Mouse (Mus musculus) kidney, postnatal 14 days (tissue): Measurements from ENCODE around the gene Patj.
"Not testable (repeated sequence)": the region's sequence is repeated elsewhere in the genome, so short reads cannot be mapped to it uniquely, and the experiment has no call there.

ENCODE experiments used
- DNase-seq: peaks from one replicate; pipeline ENCODE4 v3.0.0; 2022; ENCODE audit warnings: mixed read lengths

Patj gene

DNA sequence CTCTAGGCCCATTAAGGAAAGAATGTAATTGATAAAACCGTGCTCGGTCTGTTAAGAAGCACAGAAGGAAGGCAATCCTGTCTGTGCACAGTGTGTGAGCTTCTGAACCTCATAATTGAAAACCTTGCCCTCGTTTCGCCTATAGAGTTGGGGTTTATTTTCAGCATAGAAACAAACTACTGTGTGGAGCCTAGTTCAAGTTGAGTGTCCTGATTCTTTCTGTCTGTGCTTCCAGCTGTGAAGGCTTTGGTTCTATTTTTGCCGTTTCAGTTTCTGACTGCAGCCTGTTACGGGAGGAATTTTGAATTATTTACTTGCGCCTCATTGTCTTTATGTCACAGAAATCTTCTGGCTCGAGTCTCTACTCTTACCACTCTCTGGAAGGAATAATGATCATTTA lies 185.9 kb downstream of the Patj start:
- DNase-seq, result no peak

DNA sequence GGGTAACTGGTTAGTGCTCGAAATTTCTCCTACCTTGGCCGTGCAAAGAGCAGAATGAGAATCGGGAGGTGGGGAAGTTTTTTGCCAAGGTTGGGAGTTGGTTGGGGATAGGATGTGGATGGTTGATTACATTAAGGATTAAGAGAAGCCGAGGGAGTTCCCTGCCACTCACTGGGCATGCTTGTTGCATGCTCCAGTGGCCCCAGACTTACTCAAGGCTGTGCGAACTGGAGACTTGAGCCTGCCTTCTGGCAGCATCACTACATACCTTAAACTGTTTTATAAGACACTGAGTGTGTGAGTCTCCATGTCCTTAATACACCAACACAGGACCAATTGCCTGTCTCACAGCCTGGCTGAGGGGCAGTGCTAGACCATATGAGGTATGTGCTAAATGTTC lies 188.4 kb downstream of the Patj start:
- DNase-seq, result no peak

DNA sequence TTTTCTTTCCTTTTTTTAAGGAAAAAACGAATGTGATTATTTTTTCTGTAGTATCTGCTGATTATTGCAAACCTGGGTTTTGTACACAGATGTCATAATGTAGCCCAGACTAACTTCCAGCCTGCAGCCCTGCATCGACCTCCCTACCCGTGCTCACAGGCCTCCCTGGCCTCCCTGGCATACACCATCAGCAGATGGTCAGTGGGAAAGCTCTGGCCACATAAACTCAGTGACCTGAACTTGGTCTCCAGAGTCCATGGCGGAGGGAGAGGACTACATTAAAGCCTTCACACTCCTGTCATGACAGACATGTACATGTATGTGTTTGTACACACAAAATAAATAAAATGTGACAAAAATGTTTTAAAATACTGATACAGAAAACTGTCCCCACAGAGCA lies 190.7 kb downstream of the Patj start:
- no peak for DNase-seq

DNA sequence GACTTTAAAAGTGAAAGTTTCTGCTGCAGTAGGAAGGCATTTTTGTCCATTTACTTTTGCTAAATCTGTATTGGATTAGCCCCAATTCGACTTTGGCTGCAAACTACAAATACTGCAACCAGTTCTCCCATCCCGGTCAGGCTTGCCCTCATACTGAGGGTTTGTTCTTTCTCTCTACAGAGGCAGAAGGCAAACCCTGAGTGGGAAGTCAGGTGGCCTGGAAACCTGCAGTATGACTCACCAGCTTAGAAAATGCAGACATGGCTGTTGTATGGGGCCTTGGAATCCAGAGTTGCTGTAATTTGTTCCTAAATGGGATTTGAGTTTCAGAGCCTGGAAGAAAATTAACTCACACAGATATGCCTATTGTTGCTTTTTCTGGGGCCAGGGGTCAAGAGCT lies 192.1 kb downstream of the Patj start:
- DNase-seq, result no peak

DNA sequence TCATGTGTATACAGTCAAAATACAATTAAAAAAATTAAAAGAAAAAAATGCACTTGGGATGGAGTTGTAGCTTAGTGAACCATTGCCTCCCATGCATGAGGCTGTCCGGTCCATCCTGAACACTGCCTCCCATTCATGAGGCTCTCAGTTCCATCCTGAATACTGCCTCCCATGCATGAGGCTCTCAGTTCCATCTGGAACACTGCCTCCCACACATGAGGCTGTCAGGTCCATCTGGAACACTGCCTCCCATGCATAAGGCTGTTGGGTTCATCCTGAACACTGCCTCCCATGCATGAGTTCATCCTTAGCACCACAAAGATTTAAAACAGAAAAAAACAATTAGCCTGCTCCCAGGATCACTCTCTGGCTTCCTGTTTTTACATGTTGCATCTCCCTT lies 198.4 kb downstream of the Patj start:
- DNase-seq, result no peak

DNA sequence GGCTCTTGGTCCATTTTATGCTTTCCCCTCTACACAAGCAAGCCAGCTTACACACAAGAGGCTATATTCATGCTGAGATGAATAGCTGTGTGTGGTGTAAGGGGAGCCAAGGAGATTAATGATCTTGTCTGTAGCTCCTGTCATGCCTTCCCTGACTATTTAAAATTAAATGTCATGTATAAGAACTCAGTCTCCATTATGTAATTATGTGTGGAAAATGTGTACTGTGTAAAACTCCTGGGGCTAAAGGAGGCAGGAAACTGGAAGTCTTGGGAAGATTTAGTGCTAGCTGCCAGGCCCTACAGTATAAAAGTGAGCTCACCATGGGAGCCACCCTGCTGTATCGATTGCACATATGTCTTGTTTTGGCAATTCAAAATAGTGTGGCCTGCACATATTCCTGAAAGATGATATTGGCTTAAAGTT lies 203.0 kb downstream of the Patj start:
- DNase-seq, result no peak

DNA sequence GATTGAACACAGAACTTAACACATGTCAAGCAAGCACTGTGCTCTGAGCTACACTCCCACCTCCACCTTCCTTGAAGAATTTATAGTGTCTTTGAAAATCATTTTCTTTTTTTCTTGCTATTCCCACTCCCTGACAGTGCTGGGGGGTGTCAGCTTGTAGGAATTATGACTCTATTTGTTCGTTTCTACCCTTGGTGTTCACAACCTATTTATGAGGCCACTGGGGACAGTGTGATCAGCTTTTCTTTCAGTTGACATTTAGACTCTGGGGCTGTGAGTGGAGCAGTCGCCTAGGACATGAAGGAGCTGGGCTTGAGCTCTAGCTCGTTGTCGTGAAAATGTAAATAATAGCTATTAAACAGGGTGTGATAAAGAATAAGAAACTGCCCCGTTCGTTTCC lies 203.8 kb downstream of the Patj start:
- DNase-seq, result no peak

DNA sequence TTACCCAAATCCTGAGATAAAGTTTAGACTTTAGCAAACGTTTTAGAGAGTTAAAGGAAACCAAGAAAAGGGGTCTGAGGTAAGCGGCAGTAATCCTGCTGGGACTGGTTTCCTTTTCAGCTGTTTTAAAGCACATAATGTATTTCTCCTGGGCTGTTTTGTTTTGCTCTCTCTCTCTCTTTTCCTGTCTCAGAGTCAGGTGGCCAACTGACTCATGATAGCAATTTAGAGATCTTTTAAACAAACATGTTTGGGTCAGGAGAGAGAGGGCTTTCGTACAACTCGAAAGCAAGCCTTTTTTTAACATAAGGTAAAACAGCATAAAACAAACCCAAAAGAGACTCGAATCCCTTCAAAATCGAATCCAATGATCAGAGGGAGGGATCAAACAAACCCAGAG lies 207.5 kb downstream of the Patj start:
- no peak for DNase-seq

DNA sequence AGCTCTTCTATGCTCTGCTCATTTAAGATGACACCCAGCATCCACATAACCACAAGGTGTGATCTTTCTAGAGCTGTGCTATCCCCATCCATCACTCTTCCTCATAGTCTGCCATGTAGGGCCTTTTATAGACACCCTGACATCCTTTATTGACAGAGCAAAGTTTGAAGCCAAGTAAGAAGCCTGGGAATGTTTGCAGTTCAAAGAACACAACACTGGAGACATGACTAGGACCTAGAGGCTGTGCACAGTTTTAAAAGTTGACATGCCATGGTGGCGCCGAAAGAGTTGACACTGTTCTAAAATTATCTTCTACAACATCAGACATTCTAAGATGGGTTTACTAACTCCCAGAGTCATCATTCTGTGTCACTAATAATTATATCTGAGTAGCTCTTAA lies 214.9 kb downstream of the Patj start:
- DNase-seq, result no peak

DNA sequence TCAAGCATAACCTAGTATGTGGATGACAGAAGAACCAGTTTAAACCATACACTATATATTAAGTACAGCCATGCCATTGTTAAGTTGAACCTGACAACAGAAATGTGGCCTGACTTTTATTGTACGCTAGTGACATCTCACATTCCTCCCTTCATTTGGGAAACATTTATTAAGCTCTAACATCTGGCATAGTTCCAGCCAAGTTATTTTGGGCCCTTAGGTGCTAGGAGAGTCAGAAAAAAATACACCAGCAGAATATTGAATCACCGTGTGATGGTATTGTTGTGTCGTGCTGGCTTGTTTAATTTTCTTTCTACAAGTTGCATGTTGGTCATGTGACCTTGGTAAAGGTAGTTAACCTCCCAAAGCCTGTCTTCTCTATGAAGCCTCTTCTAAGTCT lies 218.8 kb downstream of the Patj start:
- DNase-seq, result no peak

DNA sequence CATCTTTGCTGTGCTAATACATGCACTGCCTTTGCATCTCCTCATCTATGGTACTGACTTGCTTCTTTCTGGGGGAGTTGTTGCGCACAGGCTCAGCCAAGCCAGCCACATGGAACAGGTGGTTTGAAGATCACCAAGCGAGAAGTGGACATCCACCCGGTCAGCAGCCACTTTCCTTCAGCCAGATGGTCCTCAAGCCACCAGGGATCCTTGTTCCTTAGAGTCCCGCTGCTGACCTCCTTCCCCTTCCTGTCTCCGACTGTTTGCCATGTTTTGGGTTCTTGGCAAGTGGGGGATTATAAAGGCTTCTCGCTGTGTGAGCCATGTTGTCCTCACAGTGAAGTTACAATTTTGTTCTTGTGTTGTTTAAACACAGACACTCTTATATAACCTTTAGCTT lies 223.6 kb downstream of the Patj start:
- DNase-seq, result no peak

DNA sequence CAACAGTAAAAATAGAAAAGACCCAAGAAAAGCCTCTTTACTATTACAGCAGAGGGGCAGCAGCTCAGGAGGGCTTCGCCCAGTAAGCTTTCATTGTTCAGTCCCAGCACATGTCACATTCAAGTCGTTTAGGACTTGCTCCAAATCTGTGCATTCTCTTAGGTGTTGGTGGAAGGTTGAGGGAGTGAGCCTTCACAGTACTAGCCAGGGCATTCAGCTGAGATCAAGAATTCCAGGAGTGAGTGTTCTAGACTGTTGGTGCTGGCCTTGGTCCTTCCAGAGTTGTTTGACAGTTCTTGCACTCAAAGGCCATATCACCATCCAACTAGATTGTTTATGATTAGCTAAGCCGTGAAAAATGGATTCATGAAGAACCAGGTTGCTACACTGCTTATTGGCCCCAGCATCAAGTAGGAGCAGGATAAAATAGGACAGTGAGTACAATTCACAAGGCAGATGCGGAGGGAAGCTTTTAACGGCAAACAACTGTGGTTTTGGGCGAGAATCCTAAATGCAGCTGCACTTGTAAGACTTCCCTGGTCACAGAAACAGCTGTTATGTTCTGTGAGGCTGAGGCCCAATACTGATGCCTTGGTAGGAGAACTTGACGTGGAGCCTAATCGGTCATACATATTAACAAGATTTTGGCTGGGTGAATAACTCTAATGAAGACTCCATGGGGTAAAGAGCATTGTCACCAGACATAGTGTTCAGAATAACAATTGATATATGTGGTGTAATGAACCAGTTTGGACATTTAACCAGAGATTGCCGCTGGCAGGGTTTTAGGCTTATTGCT lies 225.6 kb downstream of the Patj start:
- no peak for DNase-seq

DNA sequence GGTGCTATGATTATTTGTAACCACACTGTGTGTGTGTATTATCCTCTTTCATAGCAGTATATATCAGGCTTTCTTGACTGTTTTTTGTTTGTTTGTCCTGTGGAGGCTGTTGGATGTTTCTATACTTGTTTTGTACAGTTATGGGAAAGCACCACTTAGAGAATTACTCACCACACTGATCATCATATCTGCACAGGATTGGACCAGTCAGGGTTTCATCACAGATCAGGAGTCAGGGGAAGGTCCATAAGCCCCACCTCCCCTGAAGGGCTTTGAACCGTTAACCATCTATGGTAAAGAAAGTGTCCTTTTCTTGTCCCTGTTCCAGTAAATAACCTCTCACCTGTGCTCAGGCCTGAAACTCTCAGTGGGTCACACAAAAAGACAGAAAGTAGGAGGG lies 226.6 kb downstream of the Patj start:
- no peak for DNase-seq

DNA sequence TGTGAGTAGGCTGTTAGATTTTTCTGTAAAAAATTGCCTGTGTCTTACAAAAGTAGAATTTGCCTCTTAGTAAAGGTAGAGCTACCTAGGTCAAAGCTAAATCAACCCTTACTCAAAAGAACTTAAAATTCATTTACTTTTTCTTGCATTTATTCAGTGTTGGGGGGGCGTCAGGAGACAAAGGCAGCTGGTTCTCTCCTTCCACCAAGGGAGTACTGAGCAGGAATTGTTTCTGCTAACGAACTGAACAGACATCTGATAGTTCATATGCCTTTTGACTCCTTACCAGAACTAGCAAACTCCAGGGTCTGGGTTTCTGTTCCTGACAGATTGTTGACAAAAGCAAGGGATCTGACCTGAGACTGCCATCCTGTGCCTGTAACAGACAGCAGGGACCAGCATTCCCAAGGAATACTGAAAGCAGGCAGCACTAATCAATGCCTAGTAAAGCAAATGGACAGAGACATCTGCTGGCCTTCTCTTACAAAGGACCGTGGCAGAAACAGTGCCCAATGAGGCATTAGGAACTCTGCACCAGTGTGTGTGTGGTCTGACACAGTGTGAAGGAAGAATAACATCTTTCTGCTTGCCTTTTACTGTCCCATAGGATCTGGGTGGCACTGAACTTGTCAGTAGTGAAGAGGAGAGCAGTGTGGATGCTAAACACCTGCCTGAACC lies 227.6 kb downstream of the Patj start:
- DNase-seq, result no peak

DNA sequence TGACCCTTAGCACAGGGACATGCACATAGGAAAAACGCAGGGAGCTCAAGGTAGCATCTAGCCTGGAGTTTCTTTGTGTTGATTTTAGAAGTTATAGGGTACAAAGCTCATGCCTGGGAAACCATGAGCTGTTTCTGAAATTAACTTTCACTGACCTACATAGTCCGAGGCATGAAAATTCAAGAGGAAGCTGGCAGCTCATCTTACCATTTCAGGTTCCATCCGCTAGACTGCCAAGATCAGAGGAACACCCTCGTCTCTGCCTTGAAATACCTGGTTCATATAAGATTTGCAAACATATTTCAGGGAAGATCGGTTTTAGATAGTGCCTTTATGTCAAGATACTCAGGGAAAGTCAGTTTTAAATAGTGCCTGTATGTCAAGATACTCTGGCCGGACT lies 232.7 kb downstream of the Patj start:
- DNase-seq, result no peak

DNA sequence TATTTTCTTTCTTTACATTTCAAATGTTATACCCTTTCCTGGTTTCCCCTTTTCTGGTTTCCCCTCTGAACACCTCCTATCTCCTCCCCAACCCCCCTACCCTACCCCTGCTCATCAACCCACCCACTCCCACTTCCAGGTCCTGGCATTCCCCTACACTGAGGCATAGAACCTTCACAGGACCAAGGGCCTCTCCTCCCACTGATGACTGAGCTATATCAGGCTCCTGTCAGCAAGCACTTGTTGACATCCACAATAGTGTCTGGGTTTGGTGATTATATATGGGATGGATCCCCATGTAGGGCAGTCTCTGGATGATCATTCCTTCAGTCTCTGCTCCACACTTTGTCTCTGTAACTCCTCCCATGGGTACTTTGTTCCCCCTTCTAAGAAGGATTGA lies 233.6 kb downstream of the Patj start:
- not testable (repeated sequence) for DNase-seq

DNA sequence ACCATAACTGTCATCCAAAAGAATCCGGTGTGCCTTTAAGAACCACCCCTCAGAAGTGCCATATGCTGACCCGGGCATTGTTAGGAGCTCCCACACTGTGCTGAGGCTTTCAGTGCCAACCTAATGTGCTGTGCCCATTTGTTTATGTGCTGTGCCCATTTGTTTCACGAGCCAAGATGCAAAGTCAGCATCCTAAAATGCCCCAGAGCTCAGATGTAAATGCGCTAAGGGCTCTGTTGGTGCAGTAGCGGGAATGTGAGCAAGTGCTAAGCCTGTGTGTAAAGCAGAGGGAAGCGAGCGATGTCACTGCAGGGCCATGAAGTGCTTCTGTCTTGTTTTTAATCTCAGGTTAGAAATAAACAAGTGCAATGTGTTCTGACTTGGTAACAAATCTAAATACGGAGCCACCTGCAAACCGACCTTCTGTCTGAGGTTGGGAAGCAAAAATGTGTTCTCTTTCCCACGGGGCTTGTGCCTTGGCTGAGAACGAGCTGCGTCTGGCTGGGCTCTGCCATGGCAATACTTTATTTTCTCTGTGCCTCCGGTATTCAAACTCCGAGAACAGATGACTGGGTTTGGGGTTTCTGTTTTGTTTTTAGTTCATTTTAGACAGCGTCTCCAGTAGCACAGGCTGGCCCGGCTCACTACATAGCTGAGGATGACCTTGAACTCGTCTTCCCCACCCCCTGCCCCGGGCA lies 239.7 kb downstream of the Patj start:
- no peak for DNase-seq

DNA sequence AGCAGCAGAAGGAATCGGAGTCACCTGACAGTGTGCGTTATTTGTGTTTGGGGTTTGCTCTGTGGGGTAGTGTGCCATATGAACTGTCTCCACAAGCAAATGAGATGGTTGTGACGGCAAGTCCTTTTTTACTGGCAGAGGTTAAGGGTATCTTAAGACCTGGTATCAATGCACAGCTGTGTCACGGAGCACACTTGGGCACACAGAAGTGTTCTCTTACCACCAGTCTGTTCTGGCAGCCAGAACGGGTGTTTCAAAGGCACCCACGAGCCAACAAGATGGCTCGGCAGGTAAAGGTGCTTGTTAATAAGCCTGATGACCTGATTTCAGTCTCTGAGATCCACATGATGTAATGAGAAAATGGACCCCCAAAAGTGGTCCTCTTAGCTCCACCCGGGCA lies 243.1 kb downstream of the Patj start:
- no peak for DNase-seq

DNA sequence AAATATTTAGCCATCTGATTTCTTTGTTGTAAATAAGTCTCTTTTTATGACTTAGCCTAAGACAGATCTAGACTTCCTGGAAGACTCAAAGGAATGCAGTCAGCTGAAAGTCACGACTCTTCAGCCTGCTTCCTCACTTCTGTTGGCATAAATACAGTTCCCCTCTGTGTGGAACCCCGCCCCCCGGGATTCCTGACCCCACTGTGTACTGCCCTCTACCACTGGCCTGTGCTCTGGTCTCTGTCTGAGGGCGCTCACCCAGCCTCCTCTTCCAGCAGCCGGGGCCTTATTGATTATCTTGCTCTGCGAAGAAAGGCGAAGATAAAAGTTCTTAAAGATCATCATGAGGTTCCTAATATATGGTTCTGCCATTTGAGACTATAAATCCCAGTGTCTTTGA lies 258.1 kb downstream of the Patj start:
- DNase-seq, result peak; percentile 18

DNA sequence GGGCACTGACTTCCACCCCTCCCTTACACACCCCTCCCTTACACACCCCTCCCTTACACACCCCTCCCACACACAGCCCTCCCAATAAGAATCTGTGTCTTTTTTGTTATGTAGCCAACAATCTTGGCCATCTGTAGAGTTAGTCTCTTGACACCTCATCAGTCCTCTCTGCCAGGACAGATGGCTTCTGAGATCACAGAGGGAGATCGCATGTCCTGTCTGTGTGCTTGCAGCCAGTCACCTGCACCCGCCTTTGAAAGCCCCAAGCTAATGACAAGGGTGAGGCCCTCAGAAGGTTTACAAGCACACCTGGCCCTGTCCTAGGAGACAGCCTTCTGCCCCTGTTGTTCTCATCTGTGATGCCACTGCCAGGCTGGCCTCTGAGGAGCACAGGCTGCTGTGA lies 258.8 kb downstream of the Patj start:
- DNase-seq, result no peak

DNA sequence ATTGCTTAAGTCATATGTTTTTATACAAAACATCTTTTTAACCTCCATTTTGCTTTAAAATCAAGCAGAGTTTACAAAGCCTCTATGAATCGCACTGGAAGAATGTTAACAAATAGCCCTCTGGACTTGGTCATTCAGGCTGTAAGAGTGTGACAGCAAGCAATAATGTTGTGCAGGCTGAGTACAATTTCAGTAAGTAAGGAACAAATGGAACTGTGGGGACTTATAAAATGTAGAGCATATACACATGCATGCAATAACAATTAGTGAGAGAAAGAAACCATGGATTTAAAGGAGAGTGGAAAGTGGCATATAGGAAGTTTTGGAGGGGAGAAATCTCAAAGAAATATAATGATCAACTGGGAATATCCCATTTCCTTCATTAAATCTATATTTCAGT lies 261.2 kb downstream of the Patj start:
- DNase-seq, result no peak

DNA sequence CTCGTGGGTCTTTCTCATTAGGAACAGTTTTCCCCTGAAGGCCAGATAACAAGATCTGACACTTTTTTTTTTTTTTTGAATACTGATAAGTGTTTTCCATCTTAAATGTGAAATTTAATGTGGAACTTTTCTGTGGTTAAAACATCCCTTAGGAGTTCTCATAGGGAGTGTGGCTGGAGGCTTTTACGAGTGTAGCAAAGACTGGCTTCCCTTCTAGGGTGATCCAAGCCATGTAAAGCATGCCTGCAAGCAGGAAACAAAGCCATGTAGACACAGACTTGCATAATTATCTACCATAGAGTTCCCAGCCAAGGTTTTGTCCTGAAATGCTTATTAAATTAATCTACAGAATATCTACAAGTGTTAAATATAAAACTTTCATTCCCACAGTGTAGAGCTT lies 263.4 kb downstream of the Patj start:
- DNase-seq, result no peak

DNA sequence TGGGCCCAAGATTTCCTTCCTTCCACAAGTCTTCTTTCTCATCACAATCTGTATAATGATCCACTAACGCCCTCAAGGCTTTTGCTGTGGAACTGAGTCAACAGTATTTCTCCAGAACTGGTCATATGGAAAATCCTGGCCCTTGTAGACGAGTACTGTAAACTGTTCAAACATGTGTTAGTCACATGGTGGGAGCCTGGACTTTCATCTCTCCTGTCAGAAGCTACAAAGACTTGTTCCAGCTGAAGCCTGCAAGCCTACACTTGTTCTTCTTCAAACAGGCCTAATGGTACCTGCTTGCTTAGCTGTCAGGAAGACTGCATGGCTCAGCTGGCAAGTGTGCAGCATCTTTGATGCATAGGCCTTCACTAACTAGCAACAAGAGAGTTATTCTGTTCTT lies 264.9 kb downstream of the Patj start:
- DNase-seq, result peak; percentile 55

DNA sequence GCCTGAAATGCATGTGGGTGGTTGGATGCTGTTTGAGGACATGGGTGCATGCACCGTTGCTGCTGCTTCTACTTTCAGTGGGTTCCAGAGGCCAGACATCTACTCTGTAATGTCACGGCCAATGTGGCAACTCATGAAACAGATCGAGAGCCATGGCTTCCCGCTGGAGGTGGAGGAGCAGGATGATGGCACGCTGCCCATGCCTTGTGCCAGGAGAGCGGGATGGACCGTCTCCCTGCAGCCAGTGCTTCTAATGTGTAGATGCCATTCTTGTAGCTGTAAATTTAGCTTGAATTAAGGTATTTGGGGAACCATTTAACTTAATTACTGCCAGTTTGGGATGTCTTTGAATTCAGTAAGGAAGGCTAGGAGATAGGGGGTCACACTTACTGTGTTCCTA lies 270.3 kb downstream of the Patj start:
- DNase-seq, result no peak
